Mouse (Mus musculus): ENCODE results near the gene Tfpt. TPM values are rescaled to one million over a fixed set of nuclear protein-coding genes. Genes with fewer than 3 reads are reported as not detected.
"Not testable (repeated sequence)": the region's sequence is repeated elsewhere in the genome, so short reads cannot be mapped to it uniquely, and the experiment has no call there.

Gene Tfpt
- polyA plus RNA-seq, 1 experiment from 2014 or later: 38.9 TPM

DNA sequence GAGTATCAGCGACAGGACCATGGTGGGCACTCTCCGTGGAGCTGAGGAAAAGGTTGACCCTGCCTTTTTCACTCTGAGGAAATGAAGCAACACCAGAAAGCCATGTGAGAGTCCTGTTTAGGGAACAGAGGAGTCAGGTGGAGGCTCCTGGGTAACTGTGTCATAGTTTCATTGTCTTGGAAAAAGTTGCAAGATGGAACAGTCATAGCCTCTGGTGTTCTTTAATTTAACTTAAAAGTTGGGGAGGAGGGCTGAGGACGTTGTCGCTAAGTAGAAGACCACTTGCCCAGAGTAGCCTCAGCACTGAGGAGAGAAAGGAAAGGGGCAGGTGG is 13.7 kb downstream of the Tfpt start, which contains the start of gene Oscar:
TSS of gene Oscar (minus strand) at position 101 of the 332 bp plus-strand sequence.
- H3K9ac ChIP-seq (replicated peaks): no peak within 1 kb of the TSS
- H3K27ac ChIP-seq: no peak within 1 kb of the TSS

DNA sequence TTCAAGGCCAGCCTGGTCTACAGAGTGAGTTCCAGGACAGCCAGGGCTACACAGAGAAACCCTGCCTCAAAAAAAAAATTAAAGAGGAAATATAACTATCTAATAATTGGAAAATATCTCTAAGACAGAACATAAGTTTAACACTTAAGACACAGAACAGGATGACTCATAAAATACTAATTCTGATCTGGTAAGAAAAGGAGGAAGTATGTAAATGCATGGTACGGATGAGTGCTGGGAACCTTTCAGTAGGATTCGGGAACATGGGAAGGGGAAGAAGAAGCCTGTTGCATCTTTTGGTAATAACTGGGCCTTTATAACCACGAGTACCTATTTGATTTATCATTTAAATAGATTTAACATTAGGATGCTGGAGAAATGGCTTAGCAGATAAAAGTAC is 15.7 kb downstream of the Tfpt start:
- Histone ChIP-seq H3K36me3 (no peaks in the 10 kb centered on the region), H3K4me3 (replicated peaks) (no peak overlapping the region), H3K4me1 (replicated peaks) (peaks cover 12% of the 10 kb centered on the region), H3K9ac (replicated peaks) (no peak overlapping the region), H3K9me3 (no peaks in the 10 kb centered on the region), H3K27me3 (no peaks in the 10 kb centered on the region), H3K27ac (no peak overlapping the region), H3K4me2 (replicated peaks) (no peak overlapping the region)
- ATAC-seq: no peak
- 88% methylated on average over 3 of the region's 3 CpGs for WGBS

More for the DNA sequence above, 13.7 kb downstream of the Tfpt start, which contains the start of gene Oscar:
- 87% methylated on average over 4 of the region's 4 CpGs for WGBS
- Histone ChIP-seq H3K4me1 (replicated peaks) (peaks cover 12% of the 10 kb centered on the region), H3K4me2 (replicated peaks) (peak within 1 kb of the TSS; percentile 88; the same call in 1 of the 2 replicates), H3K9me3 (no peaks in the 10 kb centered on the region), H3K36me3 (peaks cover 19% of the 10 kb centered on the region), H3K27me3 (no peaks in the 10 kb centered on the region), H3K4me3 (replicated peaks) (peak within 1 kb of the TSS; percentile 82)
- ATAC-seq: no peak

DNA sequence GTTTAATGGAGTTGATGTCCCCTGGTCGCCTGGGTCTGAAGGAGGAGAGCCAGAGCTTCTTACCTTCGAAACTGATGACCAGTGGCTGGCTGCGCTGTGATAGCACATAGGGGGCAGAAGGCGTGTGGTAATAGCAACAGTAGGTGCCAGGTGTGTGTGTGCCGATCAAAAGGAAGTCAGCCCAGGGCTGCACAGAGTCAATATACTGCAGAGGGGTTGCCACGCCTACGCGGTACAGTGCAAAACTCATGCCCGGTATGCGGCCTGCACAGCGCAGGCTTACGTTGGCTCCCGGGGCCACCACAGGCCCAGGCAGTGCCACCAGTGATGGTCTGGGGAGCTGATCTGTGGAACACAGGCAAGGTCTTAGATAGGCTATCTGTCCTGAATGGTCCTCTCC is 18.7 kb downstream of the Tfpt start:
- Histone ChIP-seq H3K9me3 (no peaks in the 10 kb centered on the region), H3K9ac (replicated peaks) (no peak overlapping the region), H3K36me3 (no peaks in the 10 kb centered on the region), H3K4me3 (replicated peaks) (no peak overlapping the region), H3K4me1 (replicated peaks) (no peaks in the 10 kb centered on the region), H3K4me2 (replicated peaks) (no peak overlapping the region), H3K27ac (no peak overlapping the region), H3K27me3 (no peaks in the 10 kb centered on the region)
- WGBS: 89% methylated on average over 13 of the region's 13 CpGs
- no peak for ATAC-seq

DNA sequence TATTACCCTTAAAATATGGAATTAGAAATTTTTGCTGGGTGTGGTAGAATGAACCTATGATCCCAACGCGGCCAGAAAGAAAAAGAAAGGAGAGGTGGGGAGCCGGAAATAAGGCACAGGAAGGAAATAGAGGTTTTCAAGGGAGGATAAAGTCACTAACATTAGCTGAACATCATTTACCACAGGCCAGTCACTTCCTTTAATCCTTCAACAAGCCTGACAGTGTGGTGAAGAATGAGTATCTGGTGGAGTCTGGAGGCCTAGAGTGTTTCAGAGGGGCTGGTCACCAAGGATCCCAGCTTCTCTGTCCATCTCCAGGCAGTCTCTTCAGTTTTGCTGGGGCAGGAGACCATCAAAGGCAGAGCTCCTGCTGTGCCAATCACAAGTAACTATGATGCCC is 19.3 kb downstream of the Tfpt start:
- Histone ChIP-seq H3K9me3 (no peaks in the 10 kb centered on the region), H3K27me3 (no peaks in the 10 kb centered on the region), H3K4me3 (replicated peaks) (no peak overlapping the region), H3K9ac (replicated peaks) (no peak overlapping the region), H3K4me1 (replicated peaks) (no peaks in the 10 kb centered on the region), H3K36me3 (no peaks in the 10 kb centered on the region), H3K4me2 (replicated peaks) (no peak overlapping the region), H3K27ac (no peak overlapping the region)
- 91% methylated on average over 3 of the region's 3 CpGs for WGBS
- no peak for ATAC-seq

DNA sequence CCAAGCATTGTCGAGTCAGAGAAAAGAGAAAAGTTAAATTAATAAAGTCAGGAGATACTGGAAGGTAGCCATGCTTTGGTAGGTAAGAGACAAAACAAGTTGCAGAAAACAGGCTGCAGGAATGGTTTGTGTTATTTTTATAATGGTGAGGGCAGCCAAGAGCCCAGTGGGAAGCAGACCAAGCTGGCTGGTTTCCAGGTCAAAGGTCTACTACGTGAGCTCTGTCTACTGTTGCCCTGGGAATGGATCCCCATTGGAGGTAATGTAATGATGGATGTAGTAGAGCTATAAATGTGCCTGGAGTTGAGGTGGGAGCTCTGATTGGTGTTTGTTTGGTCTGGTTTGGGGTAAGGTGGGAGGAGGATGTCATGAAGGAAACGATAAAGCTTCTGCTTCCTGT is 20.6 kb downstream of the Tfpt start:
- 79% methylated on average over 3 of the region's 3 CpGs for WGBS
- ATAC-seq: no peak
- H3K9me3 ChIP-seq: no peaks in the 10 kb centered on the region

DNA sequence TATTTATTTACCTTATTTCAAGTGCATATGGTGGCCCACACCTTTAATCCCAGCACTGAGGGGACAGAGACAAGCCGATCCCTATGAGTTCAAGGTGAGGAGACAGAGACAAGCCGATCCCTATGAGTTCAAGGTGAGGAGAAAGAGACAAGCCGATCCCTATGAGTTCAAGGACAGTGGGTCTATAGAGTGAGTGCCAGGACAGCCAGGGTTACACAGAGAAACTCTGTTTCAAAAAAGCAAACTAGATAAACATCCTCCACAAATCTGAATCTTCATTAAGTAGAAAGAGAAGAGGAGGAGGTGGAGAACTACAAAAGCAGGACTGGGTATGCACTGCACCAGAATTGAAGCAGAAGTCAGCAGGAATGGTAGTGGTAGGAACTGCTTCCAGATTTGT is 21.1 kb downstream of the Tfpt start:
- no peak overlapping the region for H3K27ac ChIP-seq
- no peaks in the 10 kb centered on the region for H3K36me3 ChIP-seq
- no peaks in the 10 kb centered on the region for H3K27me3 ChIP-seq
- 88% methylated on average over 3 of the region's 3 CpGs for WGBS
- no peaks in the 10 kb centered on the region for H3K4me1 ChIP-seq (replicated peaks)
- H3K4me2 ChIP-seq (replicated peaks): no peak overlapping the region
- no peaks in the 10 kb centered on the region for H3K9me3 ChIP-seq
- no peak overlapping the region for H3K9ac ChIP-seq (replicated peaks)
- no peak for ATAC-seq
- H3K4me3 ChIP-seq (replicated peaks): no peak overlapping the region

More for the DNA sequence above, 20.6 kb downstream of the Tfpt start:
- Histone ChIP-seq H3K9ac (replicated peaks) (no peak overlapping the region), H3K4me3 (replicated peaks) (no peak overlapping the region), H3K27ac (no peak overlapping the region), H3K4me2 (replicated peaks) (no peak overlapping the region), H3K27me3 (no peaks in the 10 kb centered on the region), H3K36me3 (no peaks in the 10 kb centered on the region), H3K4me1 (replicated peaks) (no peaks in the 10 kb centered on the region)

DNA sequence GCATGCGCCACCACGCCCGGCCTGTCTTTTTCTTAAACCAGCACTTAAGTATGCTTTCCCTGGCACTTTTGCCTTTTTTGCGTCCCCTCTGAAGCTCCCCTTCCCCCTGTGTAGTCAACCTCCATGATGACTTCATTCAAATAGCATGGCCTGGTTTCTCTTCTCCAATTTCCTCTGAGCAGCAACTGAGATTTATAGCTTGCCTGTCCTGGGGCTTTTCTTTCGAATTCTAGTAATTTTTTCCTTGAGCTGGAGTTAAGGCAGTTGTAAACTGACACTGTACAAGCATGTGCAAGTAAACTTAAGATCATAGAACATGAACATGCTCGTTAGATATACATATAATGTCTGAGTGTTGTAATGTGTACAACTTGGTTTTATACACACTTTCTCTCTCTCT is 22.3 kb downstream of the Tfpt start:
- ATAC-seq: no peak
- Histone ChIP-seq H3K9ac (replicated peaks) (no peak overlapping the region), H3K9me3 (no peaks in the 10 kb centered on the region), H3K4me3 (replicated peaks) (no peak overlapping the region), H3K27ac (no peak overlapping the region), H3K4me1 (replicated peaks) (no peaks in the 10 kb centered on the region), H3K27me3 (no peaks in the 10 kb centered on the region), H3K36me3 (no peaks in the 10 kb centered on the region), H3K4me2 (replicated peaks) (no peak overlapping the region)
- 85% methylated on average over 6 of the region's 6 CpGs for WGBS

DNA sequence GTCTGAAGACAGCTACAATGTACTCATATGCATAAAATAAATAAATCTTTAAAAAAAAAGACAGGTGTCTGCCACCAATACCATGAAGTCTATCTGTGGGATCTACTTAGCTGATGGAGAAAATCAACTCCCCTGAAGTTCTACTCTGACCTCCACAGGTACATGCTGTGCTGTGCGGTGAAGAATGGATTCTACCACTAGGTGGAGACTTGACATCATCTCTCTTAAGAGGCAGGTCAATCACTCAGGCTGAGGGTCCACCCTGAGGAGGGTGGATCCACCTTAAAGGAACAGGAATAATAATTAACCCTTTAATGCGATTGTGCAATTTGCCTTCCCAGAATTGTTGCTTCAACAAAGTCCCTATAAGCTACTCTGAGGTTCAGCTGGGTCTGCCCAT is 22.9 kb downstream of the Tfpt start:
- no peaks in the 10 kb centered on the region for H3K36me3 ChIP-seq
- H3K4me1 ChIP-seq (replicated peaks): no peaks in the 10 kb centered on the region
- no peak for ATAC-seq
- no peaks in the 10 kb centered on the region for H3K27me3 ChIP-seq
- H3K9me3 ChIP-seq: no peaks in the 10 kb centered on the region
- WGBS: 24% methylated on average over 2 of the region's 2 CpGs
- H3K9ac ChIP-seq (replicated peaks): no peak overlapping the region
- H3K4me3 ChIP-seq (replicated peaks): no peak overlapping the region
- no peak overlapping the region for H3K27ac ChIP-seq
- H3K4me2 ChIP-seq (replicated peaks): no peak overlapping the region

DNA sequence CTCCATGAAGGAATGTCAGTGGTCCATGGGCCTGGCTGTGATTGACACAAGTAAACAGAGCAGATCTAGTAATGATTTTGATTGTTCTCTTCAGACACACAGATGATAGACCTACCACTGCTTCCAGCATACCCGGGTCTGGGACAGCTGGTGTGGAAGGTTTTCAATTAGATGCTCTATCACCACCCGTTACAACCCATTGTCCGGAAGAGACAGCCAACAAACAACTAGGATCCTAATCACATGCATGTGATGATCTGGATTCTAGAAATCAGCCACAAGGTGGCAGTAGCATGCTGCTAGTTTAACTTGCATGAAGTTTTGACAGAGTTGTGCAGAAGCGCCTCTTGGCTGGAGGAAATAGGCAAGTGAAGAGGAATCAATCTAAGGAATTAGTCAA is 28.6 kb downstream of the Tfpt start:
- ATAC-seq: peak; percentile 71
- no peaks in the 10 kb centered on the region for H3K4me1 ChIP-seq (replicated peaks)
- 16% methylated on average over 4 of the region's 4 CpGs for WGBS
- 0 out of 2 replicates have a peak overlapping the region, but pooled peaks have one; percentile 32 for H3K9ac ChIP-seq (replicated peaks)
- H3K27ac ChIP-seq: no peak overlapping the region
- H3K9me3 ChIP-seq: no peaks in the 10 kb centered on the region
- H3K36me3 ChIP-seq: no peaks in the 10 kb centered on the region
- H3K4me3 ChIP-seq (replicated peaks): no peak overlapping the region
- H3K4me2 ChIP-seq (replicated peaks): no peak overlapping the region
- H3K27me3 ChIP-seq: no peaks in the 10 kb centered on the region

DNA sequence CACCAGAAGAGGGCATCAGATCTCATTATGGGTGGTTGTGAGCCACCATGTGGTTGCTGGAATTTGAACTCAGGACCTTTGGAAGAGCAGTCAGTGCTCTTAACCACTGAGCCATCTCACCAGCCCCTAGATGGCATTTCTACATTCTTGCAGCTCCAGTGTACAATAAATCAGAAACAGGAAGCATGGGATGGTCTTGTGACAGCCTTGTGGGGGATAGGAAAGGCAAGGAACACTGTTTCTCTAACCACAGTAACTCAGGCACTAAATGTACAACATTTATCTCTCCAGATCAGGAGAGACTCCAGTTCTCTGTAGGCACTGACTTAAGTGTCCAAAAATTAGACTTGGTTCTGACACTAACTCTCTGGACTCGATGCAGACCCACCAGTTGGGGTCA is 32.0 kb downstream of the Tfpt start:
- H3K36me3 ChIP-seq; H3K9me3 ChIP-seq; ATAC-seq; H3K4me3 ChIP-seq (replicated peaks); H3K27me3 ChIP-seq; H3K27ac ChIP-seq; H3K4me2 ChIP-seq (replicated peaks); H3K9ac ChIP-seq (replicated peaks); H3K4me1 ChIP-seq (replicated peaks): not testable (repeated sequence)
- 70% methylated on average over 1 of the region's 1 CpGs for WGBS

DNA sequence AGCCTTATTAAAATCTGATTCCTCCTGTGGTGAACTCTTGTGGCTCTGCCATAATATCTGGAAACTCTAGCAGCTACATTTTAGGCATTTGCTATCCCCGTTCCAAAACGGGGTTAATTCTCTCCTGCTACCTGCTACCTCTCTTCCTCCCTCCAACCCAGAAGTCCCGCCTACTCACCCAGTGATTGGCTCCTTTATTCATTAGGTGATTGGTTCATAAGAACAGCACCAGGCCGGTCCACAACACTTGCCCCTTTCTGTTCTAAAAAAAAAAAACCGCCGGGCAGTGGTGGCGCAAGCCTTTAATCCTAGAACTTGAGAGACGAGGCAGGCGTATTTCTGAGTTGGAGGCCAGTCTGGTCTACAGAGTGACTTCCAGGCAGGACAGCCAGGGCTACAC is 34.6 kb downstream of the Tfpt start:
- Histone ChIP-seq H3K9me3 (no peaks in the 10 kb centered on the region), H3K36me3 (no peaks in the 10 kb centered on the region), H3K27me3 (no peaks in the 10 kb centered on the region), H3K9ac (replicated peaks) (no peak overlapping the region), H3K27ac (no peak overlapping the region), H3K4me1 (replicated peaks) (no peaks in the 10 kb centered on the region), H3K4me3 (replicated peaks) (no peak overlapping the region), H3K4me2 (replicated peaks) (no peak overlapping the region)
- ATAC-seq: no peak
- 19% methylated on average over 9 of the region's 9 CpGs for WGBS

DNA sequence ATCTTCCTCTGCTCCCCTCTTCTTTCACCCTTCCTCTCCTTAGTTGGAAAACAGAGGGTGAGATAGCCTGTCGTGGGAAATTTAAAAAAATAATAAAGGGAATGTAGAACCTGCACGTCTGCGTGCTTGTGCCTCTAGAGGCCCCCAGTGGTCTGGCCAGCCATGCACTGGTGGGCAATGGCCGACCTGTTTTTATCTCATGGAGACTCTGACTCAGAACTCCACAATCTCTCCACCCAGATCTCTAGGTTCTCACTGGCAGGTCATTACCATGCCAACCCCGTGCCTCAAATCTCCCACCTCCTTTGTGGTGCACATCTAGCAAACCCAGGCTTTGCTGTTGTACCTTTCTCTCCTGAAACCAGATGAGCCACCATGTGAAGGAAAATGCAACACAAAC is 35.0 kb downstream of the Tfpt start:
- Histone ChIP-seq H3K4me3 (replicated peaks) (no peak overlapping the region), H3K36me3 (no peaks in the 10 kb centered on the region), H3K4me2 (replicated peaks) (no peak overlapping the region), H3K4me1 (replicated peaks) (no peaks in the 10 kb centered on the region), H3K27ac (no peak overlapping the region), H3K27me3 (no peaks in the 10 kb centered on the region), H3K9ac (replicated peaks) (no peak overlapping the region), H3K9me3 (no peaks in the 10 kb centered on the region)
- no peak for ATAC-seq
- 21% methylated on average over 5 of the region's 5 CpGs for WGBS

DNA sequence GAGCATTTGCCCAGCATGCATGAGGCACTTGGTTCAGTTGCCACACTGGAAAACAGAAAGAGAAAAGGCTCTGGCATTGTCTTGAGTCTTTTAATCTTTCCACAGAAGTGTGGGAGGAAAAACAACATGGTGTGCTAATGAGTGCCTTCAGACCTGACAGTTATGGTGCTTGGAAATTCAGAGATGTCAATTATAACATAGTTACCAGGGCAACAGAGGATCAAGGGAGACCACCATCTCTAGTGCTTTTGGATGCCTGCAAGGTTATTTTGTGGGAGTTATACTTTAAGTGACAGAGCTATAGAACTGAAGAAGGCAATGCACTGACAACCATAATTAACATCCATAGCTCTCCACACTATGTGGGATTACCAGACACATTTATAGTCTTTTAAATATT is 35.9 kb downstream of the Tfpt start:
- Histone ChIP-seq H3K4me2 (replicated peaks) (no peak overlapping the region), H3K36me3 (no peaks in the 10 kb centered on the region), H3K27ac (no peak overlapping the region), H3K27me3 (no peaks in the 10 kb centered on the region), H3K9ac (replicated peaks) (no peak overlapping the region), H3K9me3 (no peaks in the 10 kb centered on the region), H3K4me3 (replicated peaks) (no peak overlapping the region), H3K4me1 (replicated peaks) (no peaks in the 10 kb centered on the region)
- no peak for ATAC-seq

Data from midbrain, embryonic 13.5 days (tissue).